Mouse (Mus musculus) heart, embryonic 14.5 days (tissue): ENCODE data around the gene Gm17783. TPM values are rescaled to one million over a fixed set of nuclear protein-coding genes. Genes with fewer than 3 reads are reported as not detected.
"Not testable (repeated sequence)": the region's sequence is repeated elsewhere in the genome, so short reads cannot be mapped to it uniquely, and the experiment has no call there.

Experiments
- ATAC-seq: fragments of 200-750 bp; cut with Nextera tagmentation; 2 replicates; pipeline ENCODE4 v1.8.0; 2017; ENCODE audit warnings: low read depth, moderate TSS enrichment; ENCODE audit not compliant: insufficient number of reproducible peaks, insufficient read depth, low FRiP score
- H3K27ac ChIP-seq, 2 experiments: fragments of 200-500 bp in 1 of 2; fragments of 300-500 bp in 1 of 2; sonication (generic) in 1 of 2; replicated peaks in 1 of 2; 2 replicates each; pipeline ENCODE4 v1.5.1; 2012 to 2014; ENCODE audit warnings: low read depth in 2 of 2, low read length in 2 of 2, control low read depth in 1 of 2, mild to moderate bottlenecking in 1 of 2, mixed read lengths in 1 of 2; ENCODE audit not compliant: control insufficient read depth in 1 of 2, insufficient read depth in 1 of 2
- H3K27me3 ChIP-seq: fragments of 300-500 bp; sonication (generic); 2 replicates; pipeline ENCODE4 v1.6.1; 2014; ENCODE audit warnings: mild to moderate bottlenecking, low read length, control low read depth; ENCODE audit not compliant: control insufficient read depth, insufficient read depth
- H3K36me3 ChIP-seq: fragments of 300-500 bp; sonication (generic); 2 replicates; pipeline ENCODE4 v1.6.1; 2014; ENCODE audit warnings: mild to moderate bottlenecking, control low read depth, low read length, mixed read lengths; ENCODE audit not compliant: control insufficient read depth, insufficient read depth
- H3K4me1 ChIP-seq, 2 experiments: fragments of 200-500 bp in 1 of 2; fragments of 300-500 bp in 1 of 2; sonication (generic) in 1 of 2; 2 replicates each; pipeline ENCODE4 v1.6.1; 2012 to 2014; ENCODE audit warnings: low read length in 2 of 2, control low read depth in 1 of 2, mixed read lengths in 1 of 2; ENCODE audit not compliant: control insufficient read depth in 2 of 2, insufficient read depth in 2 of 2
- H3K4me2 ChIP-seq: fragments of 300-500 bp; sonication (generic); 2 replicates; pipeline ENCODE4 v1.6.1; 2014; ENCODE audit warnings: mild to moderate bottlenecking, low read length
- H3K4me3 ChIP-seq, 2 experiments: fragments of 200-500 bp in 1 of 2; fragments of 300-500 bp in 1 of 2; sonication (generic) in 1 of 2; 2 replicates each; pipeline ENCODE4 v1.5.1; 2012 to 2014; ENCODE audit warnings: low read length in 2 of 2, mild to moderate bottlenecking in 2 of 2, control low read depth in 1 of 2, low read depth in 1 of 2, moderate library complexity in 1 of 2; ENCODE audit not compliant: control insufficient read depth in 1 of 2, insufficient read depth in 1 of 2
- H3K9ac ChIP-seq: fragments of 300-500 bp; sonication (generic); 2 replicates; pipeline ENCODE4 v1.6.1; 2014; ENCODE audit warnings: mild to moderate bottlenecking, low read length
- H3K9me3 ChIP-seq: fragments of 300-500 bp; sonication (generic); 2 replicates; pipeline ENCODE4 v1.6.1; 2016; ENCODE audit warnings: low read length, control low read depth; ENCODE audit not compliant: control insufficient read depth
- WGBS: fragments of 180-500 bp; shearing (Covaris S2); extraction: QIAGEN DNeasy Blood & Tissue Kit; methylation state at CpG from one replicate; pipeline ENCODE4 v1.1.7; 2014; 5-methylcytosine and 5-hydroxymethylcytosine counted together
- polyA plus RNA-seq: library from polyadenylated mRNA; unstranded; fragments of >200 nt; fragmentation: Nextera tagmentation; extraction: Ambion mirVana; gene quantifications from 2 replicates; pipeline ENCODE4 v1.2.1, GENCODE M21; 2014

The Gm17783 gene
- polyA plus RNA-seq, 1 experiment from 2014 or later = not detected

GRCm38 (mm10) chr16:45538342-45538741 is 6.5 kb upstream of the Gm17783 start:
- not testable (repeated sequence) for H3K4me2 ChIP-seq, H3K9me3 ChIP-seq, H3K36me3 ChIP-seq, H3K4me1 ChIP-seq, H3K27me3 ChIP-seq, H3K9ac ChIP-seq, H3K4me3 ChIP-seq, ATAC-seq, H3K27ac ChIP-seq
- 44% methylated on average over 1 of the region's 1 CpGs for WGBS

- H3K36me3 ChIP-seq = no peaks in the 10 kb centered on the region
- H3K9me3 ChIP-seq = no peaks in the 10 kb centered on the region
- H3K4me1 ChIP-seq = no peaks in the 10 kb centered on the region
- no peak within 1 kb of the TSS for H3K4me3 ChIP-seq
- ATAC-seq = no peak
- no peak within 1 kb of the TSS for H3K9ac ChIP-seq
- H3K27ac ChIP-seq = no peak within 1 kb of the TSS
- 88% methylated on average over 5 of the region's 5 CpGs for WGBS
- no peak within 1 kb of the TSS for H3K4me2 ChIP-seq
- H3K27me3 ChIP-seq = no peaks in the 10 kb centered on the region
Observed at GRCm38 (mm10) chr16:45535009-45535408, 3.2 kb upstream of the Gm17783 start, which contains the start of gene Slc9c1. Gene Slc9c1 (plus strand): TSS chr16:45535309.

- H3K4me1 ChIP-seq = no peaks in the 10 kb centered on the region
- ATAC-seq = no peak
- H3K9me3 ChIP-seq = no peaks in the 10 kb centered on the region
- WGBS = 73% methylated on average over 5 of the region's 5 CpGs
- no peak overlapping the region for H3K9ac ChIP-seq
- no peak overlapping the region for H3K4me3 ChIP-seq
- H3K36me3 ChIP-seq = no peaks in the 10 kb centered on the region
- H3K27ac ChIP-seq = no peak overlapping the region
- H3K4me2 ChIP-seq = no peak overlapping the region
- H3K27me3 ChIP-seq = no peaks in the 10 kb centered on the region
Observed at GRCm38 (mm10) chr16:45525551-45525950, 6.3 kb downstream of the Gm17783 start.

GRCm38 (mm10) chr16:45495326-45495725 is 36.5 kb downstream of the Gm17783 start:
- H3K36me3 ChIP-seq = no peaks in the 10 kb centered on the region
- ATAC-seq = no peak
- H3K27ac ChIP-seq = no peak overlapping the region
- no peak overlapping the region for H3K4me3 ChIP-seq
- no peaks in the 10 kb centered on the region for H3K9me3 ChIP-seq
- no peak overlapping the region for H3K9ac ChIP-seq
- 76% methylated on average over 1 of the region's 1 CpGs for WGBS
- no peak overlapping the region for H3K4me2 ChIP-seq
- no peaks in the 10 kb centered on the region for H3K4me1 ChIP-seq
- H3K27me3 ChIP-seq = no peaks in the 10 kb centered on the region

- no peak within 1 kb of the TSS for H3K4me3 ChIP-seq
- no peaks in the 10 kb centered on the region for H3K9me3 ChIP-seq
- H3K27ac ChIP-seq = no peak within 1 kb of the TSS
- H3K27me3 ChIP-seq = no peaks in the 10 kb centered on the region
- no peak for ATAC-seq
- no peak within 1 kb of the TSS for H3K4me2 ChIP-seq
- WGBS = 77% methylated on average over 5 of the region's 5 CpGs
- H3K4me1 ChIP-seq = no peaks in the 10 kb centered on the region
- H3K9ac ChIP-seq = no peak within 1 kb of the TSS
- no peaks in the 10 kb centered on the region for H3K36me3 ChIP-seq
Observed at GRCm38 (mm10) chr16:45492927-45493326, 38.9 kb downstream of the Gm17783 start, which contains the start of gene Gm609. Gene Gm609 (minus strand): TSS chr16:45492969.

GRCm38 (mm10) chr16:45476991-45477390 is 54.9 kb downstream of the Gm17783 start:
- Histone ChIP-seq H3K27ac (no peak overlapping the region), H3K4me3 (no peak overlapping the region), H3K9ac (no peak overlapping the region), H3K4me1 (no peaks in the 10 kb centered on the region), H3K36me3 (no peaks in the 10 kb centered on the region), H3K4me2 (no peak overlapping the region), H3K9me3 (no peaks in the 10 kb centered on the region), H3K27me3 (no peaks in the 10 kb centered on the region)
- ATAC-seq = no peak

GRCm38 (mm10) chr16:45471836-45472235 is 60.0 kb downstream of the Gm17783 start:
- not testable (repeated sequence) for H3K27me3 ChIP-seq, H3K4me2 ChIP-seq, H3K9me3 ChIP-seq, H3K9ac ChIP-seq, H3K4me1 ChIP-seq, H3K27ac ChIP-seq, H3K4me3 ChIP-seq, ATAC-seq, H3K36me3 ChIP-seq
- 74% methylated on average over 3 of the region's 3 CpGs for WGBS
